Comparison of ENCODE assay signal across 7 mouse cellular contexts in genomic region chr10:67548877-67549731, GRCm38 (mm10). TPM values are rescaled to one million over a fixed set of nuclear protein-coding genes. Genes with fewer than 3 reads are reported as not detected.
DNase-seq lines count a peak whose midpoint lies in the region; ATAC-seq and TF ChIP-seq lines count a peak whose summit lies in the region.

Gene Ado (minus strand): TSS chr10:67548955.

- H3K9me3 ChIP-seq in intestine, postnatal 0 days (ENCODE audit: control insufficient read depth) = no peaks in the 10 kb centered on the region
- H3K9me3 ChIP-seq in midbrain, embryonic 12.5 days = no peaks in the 10 kb centered on the region

- H3K4me2 ChIP-seq in intestine, postnatal 0 days (replicated peaks; ENCODE audit: low read depth) = peak within 1 kb of the TSS; percentile 96
- peak within 1 kb of the TSS; percentile 95 for H3K4me2 ChIP-seq in midbrain, embryonic 12.5 days (replicated peaks)

- H3K36me3 ChIP-seq in intestine, postnatal 0 days (ENCODE audit: control insufficient read depth, insufficient read depth) = no peaks in the 10 kb centered on the region
- H3K36me3 ChIP-seq in midbrain, embryonic 12.5 days = no peaks in the 10 kb centered on the region
- 0 out of 2 replicates have a peak, but pooled peaks cover 2% of the 10 kb centered on the region for H3K36me3 ChIP-seq in small intestine, adult 2 months (ENCODE audit: control insufficient read depth, insufficient read depth, low read length)

- peak within 1 kb of the TSS; percentile 75 for H3K27ac ChIP-seq in intestine, postnatal 0 days (ENCODE audit: low read depth, low read length)
- H3K27ac ChIP-seq in midbrain, embryonic 12.5 days (replicated peaks) = peak within 1 kb of the TSS; percentile 96
- peak within 1 kb of the TSS; percentile 83 for H3K27ac ChIP-seq in small intestine, adult 2 months (ENCODE audit: insufficient read depth, low read depth, low read length)

- intact Hi-C loops in left cerebral cortex, postnatal 4 days (cut with DNase I) = loop anchor here (5.0 kb wide), 1 partner anchor 308 kb away; no protein-coding TSS in a partner anchor

- H3K9ac ChIP-seq in intestine, postnatal 0 days (ENCODE audit: low read depth, low read length) = peak within 1 kb of the TSS; percentile 83
- peak within 1 kb of the TSS; percentile 91 for H3K9ac ChIP-seq in midbrain, embryonic 12.5 days (replicated peaks)

- H3K27me3 ChIP-seq in intestine, postnatal 0 days (replicated peaks; ENCODE audit: control insufficient read depth, insufficient read depth, low read length) = no peaks in the 10 kb centered on the region
- peaks cover 5% of the 10 kb centered on the region; the same call in 1 of the 2 replicates for H3K27me3 ChIP-seq in midbrain, embryonic 12.5 days
- H3K27me3 ChIP-seq in small intestine, adult 2 months (ENCODE audit: control insufficient read depth, insufficient read depth, low read length) = no peaks in the 10 kb centered on the region

- TF ChIP-seq POLR2A in small intestine, adult 2 months (IDR thresholded peaks at IDR 0.05; ENCODE audit: low read depth, low read length) = no peak; the same call in none of the 2 replicates

- peak within 1 kb of the TSS; percentile 77 for H3K4me3 ChIP-seq in intestine, postnatal 0 days (ENCODE audit: low read depth, low read length)
- peak within 1 kb of the TSS; percentile 89 for H3K4me3 ChIP-seq in midbrain, embryonic 12.5 days
- peak within 1 kb of the TSS; percentile 96 for H3K4me3 ChIP-seq in small intestine, adult 2 months (ENCODE audit: low read depth, low read length)

- peak; percentile 85 for DNase-seq in adrenal gland, adult 8-10 months
- DNase-seq in embryo, embryonic 9.5 days (ENCODE audit: extremely low spot score) = peak; percentile 92
- no peak for DNase-seq in gonadal fat pad, adult 2 months (ENCODE audit: low read depth)
- peak; percentile 94 for DNase-seq in left cerebral cortex, postnatal 4 days

- under 1% methylated on average over 79 of the region's 79 CpGs for WGBS in intestine, postnatal 0 days
- WGBS in midbrain, embryonic 12.5 days = under 1% methylated on average over 78 of the region's 79 CpGs
- WGBS in small intestine, adult 2 months = under 1% methylated on average over 79 of the region's 79 CpGs

- TF ChIP-seq CTCF in intestine, postnatal 0 days (IDR thresholded peaks at IDR 0.05; ENCODE audit: low read depth) = peak; percentile 44; the same call in 1 of the 2 replicates
- peak; percentile 19; the same call in 1 of the 2 replicates for TF ChIP-seq CTCF in small intestine, adult 2 months (IDR thresholded peaks at IDR 0.05; ENCODE audit: extremely low read depth, insufficient read length, insufficient replicate concordance, low read depth, low read length)

- peak; percentile 96 for ATAC-seq in intestine, postnatal 0 days
- ATAC-seq in midbrain, embryonic 12.5 days (ENCODE audit: low FRiP score, low read depth) = peak; percentile 97

- H3K4me1 ChIP-seq in intestine, postnatal 0 days (replicated peaks; ENCODE audit: control insufficient read depth, insufficient read depth, low read length) = peaks cover 7% of the 10 kb centered on the region; the same call in 1 of the 2 replicates
- peaks cover 28% of the 10 kb centered on the region for H3K4me1 ChIP-seq in midbrain, embryonic 12.5 days
- H3K4me1 ChIP-seq in small intestine, adult 2 months (ENCODE audit: control insufficient read depth, insufficient read depth, insufficient read length, low read length) = peaks cover 8% of the 10 kb centered on the region; the same call in 1 of the 2 replicates

RNA-seq across cellular contexts. Expression of gene Ado, which starts in this region (rescaled TPM):
- 10 to 100 TPM; 23.9 to 30.6 (median 25.5) TPM for total RNA-seq in adrenal gland, adult 8-10 months (2022)
- 16.8 and 20.6 TPM in 2 replicates for polyA plus RNA-seq in gonadal fat pad, adult 2 months (2012; rRNA removed)
- polyA plus RNA-seq in intestine, postnatal 0 days (2015; fragmentation: Nextera tagmentation; extraction: Ambion mirVana) = 17.4 and 18.5 TPM in 2 replicates
- total RNA-seq in left cerebral cortex, postnatal 4 days (2021) = 10 to 100 TPM; 44.5 to 48.3 TPM
- 74.8 and 75.9 TPM in 2 replicates for polyA plus RNA-seq in midbrain, embryonic 12.5 days (2016; fragmentation: Nextera tagmentation; extraction: Ambion mirVana)
- polyA plus RNA-seq in small intestine, adult 2 months (2012; rRNA removed) = 7.3 and 10.2 TPM in 2 replicates
